Mouse (Mus musculus) fat pad, adult 2 months (tissue): ENCODE measurements around the gene Sp7.

Experiments
- DNase-seq: peaks from one replicate; pipeline ENCODE4 v3.0.0-alpha.2; 2011; ENCODE audit warnings: low read depth, low spot score; ENCODE audit errors: extremely low read depth

The Sp7 gene

DNA sequence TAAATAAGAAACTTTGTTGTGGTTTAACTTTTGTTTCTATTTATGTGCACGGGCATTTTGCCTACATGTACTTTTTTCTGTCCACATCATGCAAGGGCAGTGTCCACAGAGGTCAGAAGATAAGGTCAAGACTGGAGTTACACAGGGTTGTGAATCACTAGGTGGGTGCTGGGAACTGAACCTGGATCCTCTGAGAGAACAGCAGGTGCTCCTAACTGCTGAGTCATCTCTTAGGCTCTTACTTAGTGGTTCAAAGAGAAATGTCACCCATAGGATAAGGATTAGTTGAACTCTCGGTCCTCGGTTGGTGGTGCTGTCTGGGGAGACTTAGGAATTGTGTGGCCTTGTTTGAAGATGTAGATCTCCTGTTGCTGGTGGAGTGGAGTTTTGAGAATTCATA, 22.0 kb upstream of the Sp7 start:
- DNase-seq: no peak

DNA sequence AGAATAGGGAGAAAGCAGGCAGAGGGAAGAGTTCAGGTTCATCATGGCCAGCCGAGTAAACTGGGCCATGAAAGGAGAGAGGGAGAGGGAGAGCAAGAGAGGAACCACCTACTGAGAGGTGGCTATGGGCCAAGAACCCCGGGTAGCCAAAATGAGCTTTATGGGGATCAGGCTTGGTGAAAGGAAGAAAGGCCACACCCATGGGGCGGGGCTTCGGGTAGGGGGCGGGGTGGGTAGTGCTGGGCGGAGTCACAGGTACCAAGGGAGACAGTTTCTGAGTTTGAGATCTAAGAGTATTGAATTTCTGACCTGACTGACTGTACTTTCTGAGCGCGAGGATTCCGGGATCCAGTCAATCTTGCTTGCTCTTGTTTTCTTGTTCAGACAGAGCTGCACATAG, 19.7 kb upstream of the Sp7 start:
- no peak for DNase-seq

DNA sequence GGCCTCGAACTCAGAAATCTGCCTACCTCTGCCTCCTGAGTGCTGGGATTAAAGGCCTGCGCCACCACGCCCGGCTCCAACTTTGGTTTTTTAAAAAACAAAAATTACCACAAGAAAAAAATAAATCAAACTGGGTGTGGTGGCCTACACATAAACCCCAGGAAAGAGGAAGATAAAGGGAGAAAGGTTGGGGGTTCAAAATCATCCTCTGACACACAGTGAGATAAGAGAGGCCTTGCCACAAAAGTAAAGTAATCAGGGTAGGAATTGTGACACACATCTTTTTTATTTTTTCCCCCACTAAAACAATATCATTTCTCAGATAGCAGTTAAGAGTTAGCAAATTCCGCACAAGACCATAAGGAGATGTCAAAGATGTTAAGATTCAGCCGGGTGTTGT, 16.7 kb upstream of the Sp7 start:
- no peak for DNase-seq

DNA sequence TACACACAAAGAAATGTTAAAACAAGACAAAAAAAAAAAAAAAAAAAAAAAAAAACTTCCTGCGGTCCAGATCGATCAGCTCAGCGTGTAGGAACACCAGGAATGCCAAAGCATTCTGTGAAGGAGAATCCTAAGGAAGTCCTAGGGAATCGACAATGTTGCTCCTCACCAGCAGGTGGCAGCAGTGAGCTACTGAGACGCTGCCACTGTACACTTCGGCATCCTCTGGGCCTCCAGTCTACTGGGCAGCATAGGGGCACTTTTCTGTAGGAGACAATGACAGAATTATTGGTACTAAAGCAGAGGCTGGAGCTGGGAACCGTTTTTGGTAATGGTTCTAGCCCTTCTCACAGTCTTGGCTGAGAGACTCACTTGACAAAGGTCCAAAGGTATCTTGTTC, 14.6 kb upstream of the Sp7 start:
- DNase-seq: no peak

DNA sequence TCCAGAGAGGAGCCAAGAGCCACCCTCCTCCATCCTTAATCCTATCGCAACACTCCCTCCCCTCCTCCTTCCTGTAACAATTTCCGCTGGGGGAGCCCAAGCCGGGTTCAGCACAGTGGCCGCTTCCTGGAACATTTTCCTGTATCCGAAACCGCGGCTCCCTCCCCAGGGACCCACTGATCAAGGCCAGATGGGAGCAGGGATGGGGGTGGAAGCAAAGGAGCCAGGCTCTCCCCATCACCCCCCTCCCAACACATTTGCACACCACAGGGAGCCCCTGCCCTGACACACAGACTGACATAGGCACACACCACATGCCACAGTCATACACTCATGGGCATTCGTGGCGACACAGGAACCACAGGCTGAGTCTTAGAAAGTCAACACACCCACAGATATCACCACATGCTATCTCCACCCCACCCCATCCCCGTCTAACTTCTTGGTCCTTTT, 10.9 kb upstream of the Sp7 start:
- DNase-seq: no peak

DNA sequence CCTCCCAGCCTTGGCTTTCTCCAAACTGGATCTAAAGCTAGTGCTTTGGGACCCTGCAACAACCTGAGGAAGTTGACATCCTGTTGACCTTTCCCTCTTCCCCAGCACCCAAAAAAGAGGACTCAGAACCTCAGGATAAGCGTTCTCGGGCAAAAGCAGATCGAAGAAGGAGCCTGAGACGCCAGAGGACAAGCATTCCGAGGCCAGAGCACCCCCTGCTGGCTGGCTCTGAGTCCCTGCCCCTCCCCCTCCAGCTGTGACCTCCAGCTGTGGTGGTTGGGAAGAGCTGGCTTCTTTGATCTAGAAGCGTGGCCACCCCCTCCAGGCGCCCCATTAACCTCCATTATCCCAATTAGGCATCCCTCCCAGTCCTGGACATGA, 10.2 kb upstream of the Sp7 start:
- DNase-seq: no peak

DNA sequence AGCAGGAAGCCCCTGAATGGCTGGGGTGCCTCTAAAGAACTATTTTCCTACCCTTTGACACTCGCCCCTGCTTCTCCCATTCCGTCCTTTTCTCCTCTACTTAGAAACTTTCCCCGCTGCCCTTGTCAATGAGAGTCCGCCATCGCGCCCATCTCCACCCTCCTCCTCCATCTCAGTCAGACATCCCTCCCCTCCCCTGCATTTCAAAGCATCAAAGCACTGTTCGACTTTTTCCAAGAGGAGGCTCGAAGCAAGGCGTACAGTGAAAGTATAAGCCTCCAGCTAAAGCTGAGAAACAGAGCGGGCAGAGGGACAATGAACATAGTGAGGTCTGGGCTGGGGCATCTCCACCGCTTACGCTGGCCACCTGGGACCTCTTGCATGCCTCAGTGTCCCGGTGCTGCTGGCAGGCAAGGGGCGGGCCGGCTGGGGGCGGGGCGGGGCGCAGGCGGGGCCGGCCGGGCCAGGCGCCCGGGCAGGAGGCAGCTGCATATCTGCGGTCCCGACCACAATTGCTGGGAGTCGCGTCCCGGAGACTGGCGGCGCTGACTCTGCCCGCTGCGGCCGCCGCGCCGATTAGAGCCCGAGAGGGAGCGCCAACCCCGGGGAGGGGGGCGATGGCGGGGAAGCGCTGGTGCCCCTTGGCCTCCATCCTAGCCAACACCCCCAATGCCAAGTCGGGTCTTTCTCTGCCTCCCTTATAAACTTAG, 9.6 kb upstream of the Sp7 start:
- no peak for DNase-seq

DNA sequence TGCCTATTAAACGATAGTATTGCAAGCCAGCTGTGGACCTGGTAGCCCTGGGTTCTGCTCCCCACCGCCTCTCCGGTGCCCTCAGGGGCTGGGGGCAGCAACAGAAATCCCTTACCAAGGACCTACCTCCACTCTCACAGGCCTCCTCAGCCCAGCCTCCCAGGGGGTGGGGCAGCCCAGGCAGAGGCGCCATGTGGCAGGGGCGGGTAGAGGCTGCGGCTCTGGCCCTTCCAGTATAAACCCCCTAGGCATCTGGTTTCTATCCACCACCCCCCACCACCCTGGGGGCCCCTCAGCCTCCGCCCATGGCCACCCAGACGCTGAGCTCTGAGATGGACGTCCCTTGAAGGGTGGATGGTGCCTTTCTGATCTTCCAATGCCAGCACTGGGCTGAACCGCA, 3.7 kb upstream of the Sp7 start:
- no peak for DNase-seq

DNA sequence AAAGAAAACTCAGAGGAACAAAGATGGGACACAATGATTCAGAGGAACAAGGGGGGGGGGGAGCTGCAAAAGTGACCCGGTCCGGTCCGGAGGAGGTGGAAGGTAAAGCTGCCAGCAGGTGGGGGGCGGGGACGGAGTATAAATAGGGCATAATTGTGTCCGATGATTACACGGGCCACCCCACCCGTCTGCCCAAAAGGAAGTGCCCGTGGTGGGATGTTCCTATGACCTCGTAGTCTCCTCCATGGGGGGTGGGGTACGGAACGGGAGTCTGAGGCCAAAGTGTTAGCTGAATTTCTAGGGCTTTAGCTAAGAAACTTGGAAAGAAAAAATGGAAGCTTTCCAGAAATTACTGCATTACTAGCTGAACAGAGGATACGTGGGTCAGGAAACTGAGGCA, 3.0 kb upstream of the Sp7 start:
- DNase-seq: no peak

DNA sequence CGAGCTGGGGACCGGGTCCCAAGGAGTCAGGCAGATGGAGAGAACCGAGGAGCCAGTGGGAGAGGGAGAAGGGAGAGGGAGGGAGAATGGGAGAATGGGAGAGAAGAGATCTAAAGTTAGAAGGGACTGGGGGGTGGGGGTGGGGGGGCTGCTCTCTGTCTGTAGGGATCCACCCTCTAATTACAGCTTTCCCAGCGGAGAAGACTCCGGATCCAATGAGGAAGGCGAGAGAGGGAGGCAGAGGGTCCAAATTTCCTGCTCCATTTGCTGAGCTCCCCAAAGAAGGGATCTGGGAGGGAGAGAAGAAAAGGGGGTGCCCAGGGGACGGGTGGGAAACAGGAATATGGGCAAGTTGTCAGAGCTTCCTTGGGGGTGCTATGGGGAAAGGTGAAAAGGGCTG, 744 bp downstream of the Sp7 start:
- DNase-seq: no peak

DNA sequence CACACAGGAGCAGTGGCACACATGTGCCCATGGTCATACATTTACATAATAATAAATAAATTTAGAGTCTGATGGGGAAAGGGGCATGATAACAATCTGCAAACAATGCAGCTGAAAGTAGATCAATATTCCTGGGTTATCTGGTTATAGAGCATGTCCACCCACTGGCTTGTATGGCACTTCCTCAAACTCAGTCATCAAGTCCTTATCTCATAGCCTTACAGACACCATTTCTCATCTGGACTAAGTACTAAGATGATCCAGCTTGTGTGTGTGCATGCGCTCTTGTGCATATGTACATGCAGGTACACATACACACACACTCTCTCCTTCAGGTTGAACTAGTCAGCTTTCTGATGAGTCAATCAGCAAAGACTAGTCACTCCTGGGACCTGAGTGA, 2.3 kb downstream of the Sp7 start:
- DNase-seq: no peak

DNA sequence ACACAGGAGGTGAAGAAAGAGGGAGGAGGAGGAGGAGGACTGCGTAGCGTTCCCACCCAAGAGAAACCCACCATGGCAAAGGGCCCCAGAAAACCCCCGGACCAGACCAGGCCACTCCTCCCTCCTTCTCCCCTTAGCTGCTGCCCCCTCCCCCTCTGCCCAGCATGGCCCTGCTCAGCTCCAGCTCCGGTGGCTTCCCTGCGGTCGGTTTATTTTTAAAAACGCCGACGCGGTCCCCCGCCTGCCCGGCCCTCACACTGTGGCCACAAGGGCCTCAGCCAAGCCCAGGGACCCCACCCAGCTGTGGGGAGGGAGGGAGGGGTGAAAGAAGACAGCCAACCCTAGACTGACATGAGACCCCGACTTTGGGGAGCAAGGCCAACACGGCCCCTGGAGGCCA, 4.3 kb downstream of the Sp7 start:
- DNase-seq: no peak

DNA sequence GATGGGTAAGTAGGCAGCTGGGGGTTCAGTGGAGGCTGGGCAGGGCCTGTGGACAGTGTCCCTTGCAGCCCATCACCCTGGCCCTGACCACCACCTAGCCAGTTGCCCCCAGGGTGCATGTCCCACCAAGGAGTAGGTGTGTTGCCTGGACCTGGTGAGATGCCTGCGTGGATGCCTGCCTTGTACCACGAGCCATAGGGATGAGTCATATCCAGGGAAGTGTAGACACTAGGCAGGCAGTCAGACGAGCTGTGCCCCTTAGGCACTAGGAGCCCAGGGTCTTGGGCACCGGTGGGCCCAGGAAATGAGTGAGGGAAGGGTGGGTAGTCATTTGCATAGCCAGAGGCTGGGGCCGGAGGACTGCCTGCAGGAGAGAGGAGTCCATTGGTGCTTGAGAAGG, 8.1 kb downstream of the Sp7 start:
- DNase-seq: no peak

DNA sequence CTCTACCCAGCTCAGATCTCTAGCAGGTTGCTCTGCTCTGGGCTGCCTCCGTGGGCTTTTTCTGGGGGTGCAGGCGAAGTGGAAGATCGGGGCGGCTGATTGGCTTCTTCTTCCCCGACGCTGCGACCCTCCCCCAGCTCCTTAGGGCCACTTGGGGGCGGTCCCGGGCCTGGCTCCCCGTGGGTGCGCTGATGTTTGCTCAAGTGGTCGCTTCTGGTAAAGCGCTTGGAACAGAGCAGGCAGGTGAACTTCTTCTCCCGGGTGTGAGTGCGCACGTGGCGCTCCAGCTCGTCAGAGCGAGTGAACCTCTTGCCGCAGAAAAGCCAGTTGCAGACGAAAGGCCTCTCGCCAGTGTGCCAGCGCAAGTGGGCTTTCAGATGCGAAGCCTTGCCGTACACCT, 8.9 kb downstream of the Sp7 start:
- no peak for DNase-seq

DNA sequence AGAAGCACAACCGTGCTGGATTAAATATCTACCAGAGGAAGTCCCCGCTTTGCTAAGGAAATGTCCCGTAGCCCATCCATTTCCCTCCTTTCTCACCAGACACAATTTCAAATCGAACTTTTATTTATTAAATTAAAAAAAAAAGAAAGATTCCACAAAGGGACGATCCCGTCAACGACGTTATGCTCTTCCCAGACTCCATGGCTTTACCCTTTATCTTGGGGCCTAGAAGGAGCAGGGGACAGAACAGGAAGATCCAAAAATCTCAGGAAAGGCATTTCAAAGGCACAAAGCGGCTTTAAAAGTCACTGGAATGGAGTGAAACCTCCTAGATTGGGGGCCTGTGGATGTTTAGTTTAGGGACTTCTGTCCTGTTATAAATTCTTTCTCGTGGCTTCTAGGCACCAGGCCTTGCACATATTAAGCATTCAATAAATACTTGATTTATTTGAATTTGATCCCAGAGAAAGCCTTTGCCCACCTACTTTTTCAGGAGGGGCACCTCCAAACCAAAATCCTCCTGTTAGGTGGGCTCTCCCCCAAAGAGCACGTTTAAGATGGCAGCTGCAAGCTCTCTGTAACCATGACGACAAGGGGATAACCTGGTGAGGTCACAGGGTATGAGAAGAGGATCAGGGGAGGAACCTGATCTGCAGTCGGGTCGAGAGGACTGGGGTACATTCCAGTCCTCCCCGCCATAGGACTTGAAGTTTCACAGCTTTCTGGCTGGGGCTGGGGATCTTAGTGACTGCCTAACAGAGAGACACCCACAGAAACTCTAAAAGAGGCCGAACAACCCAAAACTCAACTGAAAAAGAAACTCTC, 10.3 kb downstream of the Sp7 start:
- DNase-seq: no peak

DNA sequence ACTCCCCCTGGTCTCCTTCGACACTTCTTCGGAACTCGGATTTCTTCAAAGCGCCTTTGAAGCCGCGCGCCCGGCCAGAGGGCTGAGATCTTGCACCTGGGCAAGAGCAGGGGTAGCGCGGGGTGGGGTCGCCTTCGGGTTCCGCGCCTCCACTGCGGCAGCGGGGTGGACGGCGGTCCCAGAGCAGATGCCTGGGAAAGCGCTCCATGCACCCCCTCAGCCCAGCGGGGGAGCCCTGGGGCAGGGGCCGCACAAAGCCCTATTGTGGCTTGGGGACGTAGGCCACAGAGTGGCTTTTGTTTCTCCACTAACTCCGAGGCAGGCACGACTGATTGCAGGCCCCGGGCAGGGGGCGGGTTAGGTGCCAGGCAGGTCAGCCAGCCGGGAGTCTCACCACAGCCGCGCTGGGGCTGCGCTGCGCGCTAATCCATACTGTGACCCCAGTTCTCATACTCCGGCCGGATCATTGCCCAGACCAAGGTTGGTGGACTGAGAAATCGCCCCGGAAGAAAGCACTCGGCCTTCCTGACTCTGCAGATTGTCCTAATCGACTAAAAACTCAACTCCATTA, 11.0 kb downstream of the Sp7 start:
- no peak for DNase-seq

DNA sequence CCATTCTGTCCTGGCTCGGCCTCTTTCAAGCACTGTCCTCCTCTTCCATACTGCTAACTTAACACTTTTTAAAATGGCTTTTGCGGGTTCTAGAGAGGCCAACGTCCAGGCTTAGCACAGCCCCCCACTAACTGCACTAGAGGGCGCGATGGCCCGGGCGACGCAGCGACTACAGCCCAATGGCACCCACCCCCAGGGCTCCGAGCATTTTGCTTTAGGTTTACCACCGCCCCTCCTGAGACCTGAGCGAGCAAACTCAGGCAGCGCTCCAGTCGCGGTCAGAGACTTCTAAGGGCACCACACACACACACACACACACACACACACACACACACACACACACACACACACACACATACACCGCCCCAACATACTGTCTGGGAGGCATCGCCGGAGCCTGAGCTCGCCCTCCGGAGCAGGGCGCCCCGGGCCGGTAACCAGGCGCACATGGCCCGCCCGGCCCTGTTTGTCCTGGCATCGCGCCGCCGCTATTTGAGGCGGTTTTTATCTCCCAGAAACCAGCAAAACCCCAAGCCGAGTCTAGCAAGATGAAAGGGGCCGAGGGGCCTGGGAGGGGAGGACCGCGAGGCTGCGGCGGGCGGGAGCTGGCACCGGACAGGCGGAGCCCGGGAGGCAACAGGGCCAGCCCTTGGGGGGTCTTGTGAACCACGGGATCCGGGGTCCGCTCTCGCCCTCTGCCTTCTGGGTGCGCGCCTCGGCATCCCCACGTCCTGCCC, 11.7 kb downstream of the Sp7 start:
- DNase-seq: no peak

DNA sequence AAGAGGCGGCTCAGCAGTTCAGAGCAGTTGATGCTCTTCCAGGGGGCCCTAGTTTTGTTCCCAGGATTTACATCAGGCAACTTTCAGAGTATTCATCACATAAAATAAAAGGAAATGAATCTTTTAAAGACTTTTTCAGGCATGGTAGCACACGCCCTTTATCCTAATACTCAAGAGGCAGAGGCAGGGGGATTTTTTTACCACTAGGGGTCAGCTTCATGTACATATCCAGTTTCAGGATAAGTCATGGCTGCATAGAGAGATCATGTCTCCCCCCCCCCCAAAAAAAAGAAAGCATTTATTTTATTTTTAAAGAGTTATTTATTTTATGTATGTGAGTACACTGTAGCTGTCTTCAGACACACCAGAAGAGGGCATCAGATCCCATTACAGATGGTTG, 13.0 kb downstream of the Sp7 start:
- no peak for DNase-seq

DNA sequence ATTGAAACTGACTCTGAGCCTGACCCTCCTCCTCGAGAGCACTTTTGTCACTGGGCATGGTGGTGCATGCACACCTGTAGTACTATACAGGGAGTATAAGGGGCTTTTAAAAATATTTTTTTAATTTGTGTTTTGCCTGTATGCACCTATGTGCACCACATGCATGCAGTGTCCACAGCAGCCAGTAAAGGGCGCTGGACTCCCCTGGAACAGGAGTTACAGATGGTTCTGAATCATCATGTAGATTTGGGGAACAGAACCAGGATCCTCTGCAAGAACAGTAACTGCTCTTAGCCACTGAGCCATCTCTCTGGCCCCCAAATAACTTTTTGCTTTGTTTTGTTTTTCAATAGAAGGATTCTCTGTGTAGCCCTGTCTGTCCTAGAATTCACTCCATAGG, 14.8 kb downstream of the Sp7 start:
- no peak for DNase-seq

DNA sequence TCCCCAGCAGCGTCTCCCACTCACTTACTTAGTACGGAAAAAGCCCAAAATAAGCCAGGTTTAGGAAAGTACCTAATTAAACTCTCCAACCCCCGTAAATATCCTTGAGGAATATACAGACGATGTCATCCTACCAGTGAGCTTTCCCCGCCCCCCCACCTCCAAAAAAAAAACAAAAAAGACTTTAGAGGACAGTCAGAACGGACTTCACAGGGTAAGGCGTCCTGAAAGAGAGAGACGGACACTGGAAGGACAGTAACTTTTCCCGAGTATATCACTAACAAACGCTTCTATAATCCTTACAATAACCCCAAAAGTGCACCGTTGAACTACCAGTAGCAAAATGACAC, 16.1 kb downstream of the Sp7 start:
- DNase-seq: no peak

DNA sequence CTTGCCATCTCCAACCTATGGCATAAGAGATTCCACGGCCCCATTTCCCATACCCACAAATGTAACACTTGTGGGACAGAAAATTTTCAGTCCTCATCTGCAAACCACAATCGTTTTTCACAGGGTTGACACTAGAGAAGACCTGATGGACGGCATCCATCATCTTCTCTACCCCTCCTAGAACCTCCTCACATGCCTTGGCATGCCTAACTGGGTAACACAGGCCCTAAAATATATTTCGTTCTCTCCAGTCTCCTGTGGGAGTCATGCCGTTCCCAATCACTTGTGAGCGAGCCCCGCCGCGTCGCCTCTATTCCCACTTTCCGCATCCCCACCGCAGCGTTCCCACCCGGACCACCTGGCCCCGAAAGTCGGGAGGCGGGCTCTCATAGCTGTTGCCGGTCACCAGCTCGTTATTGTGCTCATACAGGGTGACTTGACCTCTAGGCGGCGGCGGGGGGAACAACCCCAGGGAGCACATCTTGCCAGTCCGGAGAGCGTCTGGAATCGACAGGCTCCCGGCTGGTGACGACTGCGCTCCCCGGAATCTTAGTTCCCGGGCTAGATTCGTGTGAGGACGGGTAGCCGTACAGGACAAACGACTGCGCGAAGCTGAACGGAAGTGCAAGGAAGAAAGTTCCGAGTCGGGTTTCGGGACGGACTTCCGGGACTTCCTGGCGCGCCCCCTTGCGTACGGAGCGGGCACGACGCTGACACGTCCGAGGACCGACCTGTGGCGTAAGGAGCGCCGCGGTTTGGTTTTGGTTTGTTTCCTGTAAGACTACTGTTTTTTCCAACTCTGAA, 16.6 kb downstream of the Sp7 start, which contains the start of gene Aaas:
Aaas (minus strand) TSS at position 634 of the 804 bp plus-strand sequence.
- DNase-seq: peak; percentile 68
